Mouse (Mus musculus) ES-E14 (cell line): ENCODE data around the gene Pno1. TPM values are rescaled to one million over a fixed set of nuclear protein-coding genes. Genes with fewer than 3 reads are reported as not detected.

Experiments used
- DNase-seq: peaks from one replicate; pipeline ENCODE4 v3.0.0-alpha.2; 2013; ENCODE audit warnings: low read depth, low spot score
- H3K27ac ChIP-seq: 2 replicates; pipeline ENCODE4 v1.5.1; 2012; ENCODE audit warnings: low read depth, mild to moderate bottlenecking, low read length, moderate library complexity, mixed read lengths; ENCODE audit not compliant: poor library complexity, insufficient read depth, severe bottlenecking
- H3K36me3 ChIP-seq: 2 replicates; pipeline ENCODE4 v1.6.1; 2012; ENCODE audit warnings: mild to moderate bottlenecking, low read length, moderate library complexity, mixed read lengths; ENCODE audit not compliant: control insufficient read depth, poor library complexity, insufficient read depth, severe bottlenecking
- H3K4me1 ChIP-seq, 2 experiments: fragments of 150-350 bp in 1 of 2; sonication (generic) in 1 of 2; 2 replicates each; pipeline ENCODE4 v1.6.1; 2012; ENCODE audit warnings: low read length in 2 of 2, mild to moderate bottlenecking in 1 of 2, mixed read lengths in 1 of 2; ENCODE audit not compliant: control insufficient read depth in 2 of 2, insufficient read depth in 2 of 2, poor library complexity in 1 of 2
- H3K4me3 ChIP-seq, 2 experiments: fragments of 150-350 bp in 1 of 2; sonication (generic) in 1 of 2; 2 replicates each; pipeline ENCODE4 v1.5.1; 2012; ENCODE audit warnings: low read length in 2 of 2, low read depth in 1 of 2, mild to moderate bottlenecking in 1 of 2, mixed read lengths in 1 of 2; ENCODE audit not compliant: insufficient read depth in 1 of 2, poor library complexity in 1 of 2, severe bottlenecking in 1 of 2
- H3K9ac ChIP-seq: 2 replicates; pipeline ENCODE4 v1.6.1; 2012; ENCODE audit warnings: low read depth, mild to moderate bottlenecking, low read length, mixed read lengths; ENCODE audit not compliant: poor library complexity, insufficient read depth, severe bottlenecking
- H3K9me3 ChIP-seq: fragments of 150-350 bp; sonication (generic); 2 replicates; pipeline ENCODE4 v1.6.1; 2012; ENCODE audit warnings: low read depth, mild to moderate bottlenecking, low read length; ENCODE audit not compliant: control insufficient read depth, insufficient read depth
- CHD2 ChIP-seq: IDR thresholded peaks from 2 replicates; pipeline ENCODE4 v1.6.1; 2014; ENCODE audit warnings: mild to moderate bottlenecking, low read depth, low read length, inconsistent platforms
- HCFC1 ChIP-seq: IDR thresholded peaks from 2 replicates; pipeline ENCODE4 v1.6.1; 2012; ENCODE audit warnings: low read length, inconsistent platforms, borderline replicate concordance; ENCODE audit not compliant: insufficient read depth
- MAFK ChIP-seq: IDR thresholded peaks from 2 replicates; pipeline ENCODE4 v1.6.1; 2014; ENCODE audit warnings: mild to moderate bottlenecking, low read depth, low read length, inconsistent platforms; ENCODE audit not compliant: insufficient read depth
- ZC3H11A ChIP-seq: IDR thresholded peaks from 2 replicates; pipeline ENCODE4 v1.6.1; 2012; ENCODE audit warnings: low read depth, mild to moderate bottlenecking, inconsistent platforms, low read length, borderline replicate concordance
- ZNF384 ChIP-seq: IDR thresholded peaks from 2 replicates; pipeline ENCODE4 v1.6.1; 2012; ENCODE audit warnings: low read depth, low read length, inconsistent platforms
- in situ Hi-C, 2 experiments: fragments of 600-800 bp; cut with MboI; formaldehyde crosslinking; loops; one replicate each; pipeline ENCODE4 v1.15.1; 2025; ENCODE audit warnings: low sequenced_read_pairs in 2 of 2, inconsistent platforms in 1 of 2; ENCODE audit not compliant: unreplicated experiment in 2 of 2
- total RNA-seq: library from RNA; depleted of rRNA; stranded (reverse); fragments of 300-350 nt; gene quantifications from 2 replicates; pipeline ENCODE4 v1.2.3, GENCODE M21; 2012

The Pno1 gene
- total RNA-seq, 1 experiment, result 113 TPM

DNA sequence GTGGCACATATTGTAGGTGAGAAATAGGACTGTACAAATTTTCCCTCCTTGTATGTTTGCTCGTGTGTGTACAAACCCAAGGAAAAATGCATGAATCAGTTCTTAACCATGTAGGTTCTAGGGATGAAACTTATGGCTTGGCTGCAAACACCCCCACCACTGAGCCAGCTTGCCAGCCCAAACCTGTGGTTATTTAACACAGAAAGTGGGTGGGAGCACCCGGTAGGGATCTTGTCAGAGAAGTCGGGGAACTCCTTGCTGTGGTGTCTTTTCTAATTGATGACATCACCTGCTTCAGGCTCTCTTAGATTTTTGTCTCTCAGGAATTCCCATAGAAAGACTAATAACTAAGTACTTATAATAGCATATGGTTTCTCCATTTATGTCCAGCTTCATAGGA, 23.7 kb downstream of the Pno1 start:
- in situ Hi-C loops, result no loop called here
- H3K36me3 ChIP-seq, result no peaks in the 10 kb centered on the region
- H3K9me3 ChIP-seq, result no peaks in the 10 kb centered on the region
- H3K4me3 ChIP-seq, result no peak overlapping the region
- H3K27ac ChIP-seq, result no peak overlapping the region
- no peak for DNase-seq
- H3K9ac ChIP-seq, result no peak overlapping the region
- TF ChIP-seq ZC3H11A (no peak), CHD2 (no peak)
- H3K4me1 ChIP-seq, result peaks cover 0 to 4% of the 10 kb centered on the region in 2 experiments; a peak in 1 of 4 replicates

DNA sequence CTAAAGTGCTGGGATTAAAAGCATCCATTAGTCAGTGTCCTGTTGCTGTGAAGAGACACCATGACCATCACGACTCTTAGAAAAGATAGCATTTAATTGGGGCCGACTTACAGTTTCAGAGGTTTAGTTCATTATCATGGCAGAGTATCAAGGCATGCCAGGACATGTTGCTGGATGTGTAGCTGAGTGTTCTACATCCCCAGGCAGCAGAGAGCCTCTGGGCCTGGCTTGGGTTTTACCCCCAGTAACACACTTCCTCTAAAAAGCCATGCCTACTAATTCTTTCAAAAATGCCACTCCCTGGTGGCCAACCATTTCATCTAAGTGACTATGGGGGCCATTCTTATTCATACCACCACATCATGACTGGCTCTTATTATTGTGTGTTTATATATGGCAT, 28.2 kb downstream of the Pno1 start:
- Histone ChIP-seq H3K4me1 (peaks cover 0 to 11% of the 10 kb centered on the region in 2 experiments; a peak in 2 of 4 replicates), H3K4me3 (no peak overlapping the region), H3K9me3 (no peaks in the 10 kb centered on the region), H3K27ac (no peak overlapping the region; the same call in 1 of the 2 replicates), H3K9ac (no peak overlapping the region; the same call in 1 of the 2 replicates), H3K36me3 (no peaks in the 10 kb centered on the region)
- in situ Hi-C loops, result no loop called here
- DNase-seq, result no peak
- TF ChIP-seq ZNF384 (no peak), ZC3H11A (no peak), HCFC1 (no peak)

DNA sequence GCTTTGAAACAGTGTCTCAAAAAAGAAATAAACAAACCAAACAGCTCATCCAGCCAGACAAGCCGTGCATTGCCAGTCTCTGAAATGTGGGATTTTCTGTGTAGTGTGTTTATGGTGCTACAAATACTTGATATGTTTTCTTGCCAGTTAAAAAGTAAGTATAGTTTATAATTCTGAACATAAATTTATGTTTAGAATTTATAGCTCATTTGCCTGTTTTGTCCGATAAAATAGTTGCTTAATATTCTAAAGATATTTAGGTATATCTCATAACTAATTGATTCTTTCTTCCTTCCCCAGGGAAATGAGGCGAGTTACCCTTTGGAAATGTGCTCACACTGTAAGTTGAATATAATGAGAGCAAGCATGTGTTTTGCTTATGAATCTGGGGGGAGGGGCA, 29.6 kb downstream of the Pno1 start, which contains the start of gene Wdr92:
Wdr92 (plus strand) TSS at position 301 of the 400 bp plus-strand sequence.
- no peak within 1 kb of the TSS; the same call in 1 of the 2 replicates for H3K9ac ChIP-seq
- no peak for DNase-seq
- no peaks in the 10 kb centered on the region for H3K9me3 ChIP-seq
- no peak within 1 kb of the TSS for H3K4me3 ChIP-seq
- TF ChIP-seq HCFC1 (no peak), CHD2 (no peak), MAFK (no peak), ZC3H11A (no peak), ZNF384 (no peak)
- H3K27ac ChIP-seq, result no peak within 1 kb of the TSS; the same call in 1 of the 2 replicates
- in situ Hi-C loops, result no loop called here
- peaks cover 0 to 11% of the 10 kb centered on the region in 2 experiments; a peak in 2 of 4 replicates for H3K4me1 ChIP-seq
- H3K36me3 ChIP-seq, result no peaks in the 10 kb centered on the region

DNA sequence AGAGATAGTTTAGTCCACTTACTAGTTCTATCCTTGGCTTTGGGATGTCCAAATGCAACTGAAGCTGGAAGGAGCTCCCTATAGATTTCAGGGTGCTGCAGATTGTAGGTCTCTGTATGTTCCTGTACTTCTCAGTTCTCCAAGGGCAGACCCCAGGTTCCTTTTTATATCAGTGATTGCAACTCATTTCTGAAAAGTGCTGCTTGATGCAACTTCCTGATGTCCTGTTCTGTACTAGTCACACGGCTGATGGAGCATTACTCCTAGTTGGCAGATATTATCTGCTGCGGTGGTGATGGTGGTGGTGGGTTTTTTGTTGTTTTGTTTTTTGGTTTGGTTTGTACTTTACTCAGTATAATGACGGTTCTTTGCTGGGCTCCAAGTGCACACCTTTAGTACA, 30.6 kb downstream of the Pno1 start:
- in situ Hi-C loops, result no loop called here
- TF ChIP-seq CHD2 (no peak), MAFK (no peak), ZC3H11A (no peak), ZNF384 (no peak), HCFC1 (no peak)
- Histone ChIP-seq H3K27ac (no peak overlapping the region), H3K9me3 (no peaks in the 10 kb centered on the region), H3K4me3 (no peak overlapping the region), H3K36me3 (no peaks in the 10 kb centered on the region), H3K9ac (no peak overlapping the region), H3K4me1 (peaks cover 0 to 10% of the 10 kb centered on the region in 2 experiments; a peak in 2 of 4 replicates)
- DNase-seq, result no peak

DNA sequence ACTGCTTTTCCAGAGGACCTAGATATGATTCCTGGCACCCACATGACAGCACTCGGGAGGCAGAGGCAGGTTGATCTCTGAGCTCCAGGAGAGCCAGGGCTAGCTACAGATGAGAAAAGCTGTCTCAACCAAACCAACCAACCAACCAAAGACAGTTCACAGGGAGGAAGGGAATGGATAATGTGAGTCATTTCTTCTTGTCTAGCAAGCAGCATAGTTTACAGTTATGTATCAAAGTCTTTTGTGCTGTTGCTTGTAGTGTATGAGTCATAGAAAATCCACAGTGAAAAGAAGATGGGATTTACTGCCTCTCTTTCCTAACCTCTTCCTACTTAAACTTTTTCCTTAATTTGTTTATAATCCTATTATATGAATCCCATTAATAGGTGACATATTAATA, 34.7 kb downstream of the Pno1 start:
- in situ Hi-C loops, result no loop called here
- DNase-seq, result no peak
- Histone ChIP-seq H3K9me3 (no peaks in the 10 kb centered on the region), H3K4me1 (peaks cover 0 to 2% of the 10 kb centered on the region in 2 experiments; a peak in 2 of 4 replicates), H3K4me3 (no peak overlapping the region), H3K9ac (no peak overlapping the region), H3K36me3 (no peaks in the 10 kb centered on the region), H3K27ac (no peak overlapping the region)
- TF ChIP-seq HCFC1 (no peak), MAFK (no peak), ZNF384 (no peak), CHD2 (no peak)
